Comparison of ENCODE assay signal across 31 mouse cellular contexts in the genomic region with DNA sequence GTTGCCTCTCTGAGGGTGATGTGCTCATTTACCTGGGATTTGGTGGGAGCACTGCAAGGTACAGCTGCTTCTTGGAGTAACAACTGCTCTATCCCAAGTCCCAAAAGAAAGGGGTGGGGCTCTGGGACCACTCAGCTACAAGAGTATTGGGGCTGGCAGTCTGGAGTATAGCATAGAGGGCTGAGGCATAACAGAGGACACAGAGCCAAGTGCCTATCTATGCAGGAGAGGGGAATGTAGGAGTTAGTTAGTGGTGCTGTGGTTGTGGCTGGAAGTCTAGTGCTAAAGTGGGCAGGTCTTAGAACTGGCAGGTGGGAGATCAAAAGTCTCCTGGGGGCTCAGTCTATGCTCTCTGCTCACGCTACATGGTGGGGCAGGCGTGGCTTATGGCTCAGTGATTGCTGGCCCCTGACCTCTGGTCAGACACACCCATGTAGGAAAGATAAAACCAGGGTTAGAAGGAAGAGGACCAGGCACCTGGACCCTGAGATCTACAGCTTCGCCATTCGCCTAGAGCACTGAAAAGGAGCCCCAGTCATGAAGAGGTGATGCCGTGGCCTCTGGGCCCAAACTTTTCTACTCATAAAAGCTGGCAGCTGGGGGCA. TPM values are rescaled to one million over a fixed set of nuclear protein-coding genes. Genes with fewer than 3 reads are reported as not detected.
DNase-seq lines count a peak whose midpoint lies in the region; ATAC-seq and TF ChIP-seq lines count a peak whose summit lies in the region.
"Had no signal": no experiment of that assay in that cellular context is flagged by ENCODE, and none has a peak within 500 bp of the region (broad histone marks: within the 10 kb centered on the region; RNA-seq: fewer than 3 reads in every experiment).

A gene (plus strand): TSS at position 472 of the 605 bp plus-strand sequence.

- no peaks in the 10 kb centered on the region for H3K36me3 ChIP-seq in intestine, embryonic 15.5 days
- H3K36me3 ChIP-seq in intestine, postnatal 0 days (ENCODE audit: control insufficient read depth, insufficient read depth), result peaks cover 16% of the 10 kb centered on the region
- H3K36me3 ChIP-seq in small intestine, adult 2 months (ENCODE audit: control insufficient read depth, insufficient read depth, low read length), result peaks cover 21% of the 10 kb centered on the region
- no peaks in the 10 kb centered on the region for H3K36me3 ChIP-seq in stomach, embryonic 16.5 days (ENCODE audit: control insufficient read depth, insufficient read depth, low read length)
- H3K36me3 ChIP-seq in kidney, embryonic 15.5 days, result no peaks in the 10 kb centered on the region
- H3K36me3 ChIP-seq: embryonic facial prominence, embryonic 10.5 days; embryonic facial prominence, embryonic 13.5 days; forebrain, embryonic 12.5 days; forebrain, embryonic 15.5 days; heart, embryonic 10.5 days had no signal

- WGBS in intestine, embryonic 15.5 days, result 53% methylated on average over 5 of the region's 5 CpGs
- 38% methylated on average over 5 of the region's 5 CpGs for WGBS in intestine, postnatal 0 days
- 27% methylated on average over 5 of the region's 5 CpGs for WGBS in small intestine, adult 2 months
- WGBS in stomach, embryonic 16.5 days, result 59% methylated on average over 5 of the region's 5 CpGs
- WGBS in kidney, embryonic 15.5 days, result 59% methylated on average over 5 of the region's 5 CpGs

- H3K9ac ChIP-seq in intestine, embryonic 15.5 days, result no peak within 1 kb of the TSS
- no peak within 1 kb of the TSS for H3K9ac ChIP-seq in intestine, postnatal 0 days (ENCODE audit: low read depth, low read length)
- no peak within 1 kb of the TSS for H3K9ac ChIP-seq in stomach, embryonic 16.5 days (ENCODE audit: low read length)
- no peak within 1 kb of the TSS for H3K9ac ChIP-seq in kidney, embryonic 15.5 days
- H3K9ac ChIP-seq: embryonic facial prominence, embryonic 13.5 days; forebrain, embryonic 12.5 days; forebrain, embryonic 15.5 days; heart, embryonic 13.5 days; hindbrain, embryonic 14.5 days had no signal

- H3K27ac ChIP-seq in intestine, embryonic 15.5 days, result peak within 1 kb of the TSS; percentile 62; the same call in 1 of the 2 replicates
- H3K27ac ChIP-seq in intestine, postnatal 0 days (ENCODE audit: low read depth, low read length), result peak within 1 kb of the TSS; percentile 62
- H3K27ac ChIP-seq in small intestine, adult 2 months (ENCODE audit: insufficient read depth, low read depth, low read length), result peak within 1 kb of the TSS; percentile 91
- no peak within 1 kb of the TSS for H3K27ac ChIP-seq in stomach, embryonic 16.5 days (ENCODE audit: low read length)
- no peak within 1 kb of the TSS for H3K27ac ChIP-seq in kidney, embryonic 15.5 days
- H3K27ac ChIP-seq: embryonic facial prominence, embryonic 10.5 days; embryonic facial prominence, embryonic 13.5 days; forebrain, embryonic 12.5 days; forebrain, embryonic 15.5 days; heart, adult 2 months; heart, embryonic 10.5 days; heart, embryonic 13.5 days; hindbrain, embryonic 14.5 days had no signal

- peak within 1 kb of the TSS; percentile 47 for H3K4me2 ChIP-seq in intestine, embryonic 15.5 days (replicated peaks)
- peak within 1 kb of the TSS; percentile 66 for H3K4me2 ChIP-seq in intestine, postnatal 0 days (replicated peaks; ENCODE audit: low read depth)
- no peak within 1 kb of the TSS for H3K4me2 ChIP-seq in stomach, embryonic 16.5 days (ENCODE audit: low read depth, low read length)
- no peak within 1 kb of the TSS for H3K4me2 ChIP-seq in kidney, embryonic 15.5 days
- H3K4me2 ChIP-seq: embryonic facial prominence, embryonic 13.5 days; forebrain, embryonic 12.5 days; forebrain, embryonic 15.5 days; heart, embryonic 13.5 days; hindbrain, embryonic 14.5 days had no signal

- peak within 1 kb of the TSS; percentile 30 for H3K4me3 ChIP-seq in intestine, embryonic 15.5 days (replicated peaks)
- H3K4me3 ChIP-seq in intestine, postnatal 0 days (ENCODE audit: low read depth, low read length), result peak within 1 kb of the TSS; percentile 41
- H3K4me3 ChIP-seq in small intestine, adult 2 months (ENCODE audit: low read depth, low read length), result peak within 1 kb of the TSS; percentile 66
- H3K4me3 ChIP-seq in stomach, embryonic 16.5 days (replicated peaks; ENCODE audit: low read length), result peak within 1 kb of the TSS; percentile 18
- no peak within 1 kb of the TSS for H3K4me3 ChIP-seq in kidney, embryonic 15.5 days (replicated peaks)
- H3K4me3 ChIP-seq: embryonic facial prominence, embryonic 10.5 days; embryonic facial prominence, embryonic 13.5 days; erythroblast, embryonic 14.5 days; forebrain, embryonic 12.5 days; forebrain, embryonic 15.5 days; heart, adult 2 months; heart, embryonic 10.5 days; heart, embryonic 13.5 days had no signal

- H3K4me1 ChIP-seq in intestine, embryonic 15.5 days (replicated peaks), result 0 out of 2 replicates have a peak, but pooled peaks cover 13% of the 10 kb centered on the region
- no peaks in the 10 kb centered on the region for H3K4me1 ChIP-seq in intestine, postnatal 0 days (replicated peaks; ENCODE audit: control insufficient read depth, insufficient read depth, low read length)
- peaks cover 26% of the 10 kb centered on the region for H3K4me1 ChIP-seq in small intestine, adult 2 months (ENCODE audit: control insufficient read depth, insufficient read depth, insufficient read length, low read length)
- 0 out of 2 replicates have a peak, but pooled peaks cover 6% of the 10 kb centered on the region for H3K4me1 ChIP-seq in stomach, embryonic 16.5 days (ENCODE audit: control insufficient read depth, insufficient read depth, low read length)
- peaks cover 8% of the 10 kb centered on the region for H3K4me1 ChIP-seq in kidney, embryonic 15.5 days
- H3K4me1 ChIP-seq: forebrain, embryonic 12.5 days; forebrain, embryonic 15.5 days had no signal

- TF ChIP-seq POLR2A in small intestine, adult 2 months (IDR thresholded peaks at IDR 0.05; ENCODE audit: low read depth, low read length), result peak; percentile 89; the same call in 1 of the 2 replicates

- no peak for TF ChIP-seq CTCF in intestine, postnatal 0 days (IDR thresholded peaks at IDR 0.05; ENCODE audit: low read depth)
- no peak for TF ChIP-seq CTCF in small intestine, adult 2 months (IDR thresholded peaks at IDR 0.05; ENCODE audit: extremely low read depth, insufficient read length, insufficient replicate concordance, low read depth, low read length)

- H3K27me3 ChIP-seq in intestine, embryonic 15.5 days (replicated peaks), result no peaks in the 10 kb centered on the region
- no peaks in the 10 kb centered on the region for H3K27me3 ChIP-seq in intestine, postnatal 0 days (replicated peaks; ENCODE audit: control insufficient read depth, insufficient read depth, low read length)
- H3K27me3 ChIP-seq in small intestine, adult 2 months (ENCODE audit: control insufficient read depth, insufficient read depth, low read length), result no peaks in the 10 kb centered on the region
- H3K27me3 ChIP-seq in stomach, embryonic 16.5 days (ENCODE audit: control insufficient read depth, insufficient read depth, low read length), result no peaks in the 10 kb centered on the region
- H3K27me3 ChIP-seq in kidney, embryonic 15.5 days, result no peaks in the 10 kb centered on the region
- H3K27me3 ChIP-seq: embryonic facial prominence, embryonic 13.5 days; forebrain, embryonic 12.5 days; forebrain, embryonic 15.5 days had no signal

- ATAC-seq in intestine, embryonic 15.5 days, result peak; percentile 82
- ATAC-seq in intestine, postnatal 0 days, result peak; percentile 55
- ATAC-seq in stomach, embryonic 16.5 days (ENCODE audit: insufficient read depth, low FRiP score), result peak; percentile 45; the same call in 1 of the 2 replicates
- ATAC-seq in kidney, embryonic 15.5 days (replicated peaks; ENCODE audit: low FRiP score), result no peak
- ATAC-seq: activated CD4-positive, CD25-positive, alpha-beta regulatory T cell, adult 4 months; forebrain, embryonic 15.5 days had no signal

- no peak for DNase-seq in adrenal gland, adult (ENCODE audit: inconsistent age in 2 of 2, low spot score in 1 of 2)
- no peak for DNase-seq in B cell, adult 2 months
- DNase-seq in natural killer cell, adult 2 months (ENCODE audit: low spot score in 2 of 2), result no peak
- DNase-seq: adrenal gland, adult 2 months; adrenal gland, postnatal 14 days; cerebellum, adult 11 months; cerebellum, adult 2 months; cerebellum, adult 9-11 months; cerebellum, postnatal 36 days; embryo, embryonic 11 days; gastrocnemius, postnatal 10 days; gastrocnemius, postnatal 36 days; heart, adult 2 months; heart, postnatal 14 days; heart, postnatal 4 days had no signal

- H3K9me3 ChIP-seq in intestine, embryonic 15.5 days, result no peaks in the 10 kb centered on the region
- no peaks in the 10 kb centered on the region for H3K9me3 ChIP-seq in intestine, postnatal 0 days (ENCODE audit: control insufficient read depth)
- no peaks in the 10 kb centered on the region for H3K9me3 ChIP-seq in stomach, embryonic 16.5 days (replicated peaks; ENCODE audit: control insufficient read depth, low read length)
- H3K9me3 ChIP-seq in kidney, embryonic 15.5 days (replicated peaks), result no peaks in the 10 kb centered on the region
- H3K9me3 ChIP-seq: embryonic facial prominence, embryonic 10.5 days; embryonic facial prominence, embryonic 13.5 days; forebrain, embryonic 12.5 days; forebrain, embryonic 15.5 days; heart, embryonic 10.5 days; heart, embryonic 13.5 days had no signal

RNA-seq across cellular contexts. Expression of the gene that starts here (rescaled TPM):
- polyA plus RNA-seq in intestine, embryonic 15.5 days (2015; fragmentation: Nextera tagmentation; extraction: Ambion mirVana), result 487 and 598 TPM in 2 replicates
- polyA plus RNA-seq in intestine, postnatal 0 days (2015; fragmentation: Nextera tagmentation; extraction: Ambion mirVana), result 4,234 and 4,267 TPM in 2 replicates
- 3,061 and 5,933 TPM in 2 replicates for polyA plus RNA-seq in small intestine, adult 2 months (2012; rRNA removed)
- polyA plus RNA-seq in stomach, embryonic 16.5 days (2015; fragmentation: Nextera tagmentation; extraction: Ambion mirVana), result 139 and 141 TPM in 2 replicates
- polyA plus RNA-seq in kidney, embryonic 15.5 days (2015; fragmentation: Nextera tagmentation; extraction: Ambion mirVana), result 0.28 TPM in 1 of 2 replicates, not detected in the other
- polyA plus RNA-seq: activated CD4-positive, CD25-positive, alpha-beta regulatory T cell, adult 4 months; adrenal gland, adult 2 months; cerebellum, adult 2 months; cortical plate, adult 2 months; embryonic facial prominence, embryonic 10.5 days; embryonic facial prominence, embryonic 13.5 days; erythroblast, embryonic 14.5 days; forebrain, embryonic 12.5 days; forebrain, embryonic 15.5 days; heart, embryonic 10.5 days; hindbrain, embryonic 11.5 days; hindbrain, embryonic 14.5 days had no signal

Comparison
In these comparisons a context has a peak if more than half of its experiments do, and no peak if none do; other contexts are left out.
1. RNA of the gene that starts here (polyA plus RNA-seq): 4,234 to 4,267 TPM in intestine, postnatal 0 days, 3,061 to 5,933 TPM in small intestine, adult 2 months, 487 to 598 TPM in intestine, embryonic 15.5 days and 139 to 141 TPM in stomach, embryonic 16.5 days; 0.28 TPM in kidney, embryonic 15.5 days; every median in the first group is over 100 times any median in the second.
2. H3K27ac ChIP-seq: peak in intestine, embryonic 15.5 days (single experiment), intestine, postnatal 0 days (single experiment) and small intestine, adult 2 months (single experiment); none in stomach, embryonic 16.5 days (single experiment) and kidney, embryonic 15.5 days (single experiment).
3. H3K4me2 ChIP-seq: peak in intestine, embryonic 15.5 days (single experiment) and intestine, postnatal 0 days (single experiment); none in stomach, embryonic 16.5 days (single experiment) and kidney, embryonic 15.5 days (single experiment).